In the genomic region with DNA sequence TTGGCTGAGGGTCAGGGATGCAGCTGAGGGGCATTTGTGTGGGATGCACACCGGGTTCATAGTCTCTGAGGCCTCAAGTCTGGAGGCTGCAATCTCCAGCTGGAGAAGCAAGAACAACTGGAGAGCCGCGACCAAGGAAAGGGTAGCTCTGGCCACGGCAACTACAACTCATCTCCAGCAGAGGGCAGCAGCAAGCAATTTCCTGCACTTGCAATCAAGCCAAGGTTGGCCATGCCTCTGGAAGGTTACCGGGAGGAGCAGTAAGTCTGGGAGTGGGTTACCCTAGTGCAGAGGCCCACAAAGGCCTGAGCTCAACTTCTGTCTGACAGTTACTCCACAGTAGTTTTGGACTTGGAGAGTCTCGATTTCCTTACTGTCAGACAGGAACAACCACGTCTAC, we compare ENCODE assay signal across 9 mouse cellular contexts.
DNase-seq lines count a peak whose midpoint lies in the region; ATAC-seq and TF ChIP-seq lines count a peak whose summit lies in the region.
"Had no signal": no experiment of that assay in that cellular context is flagged by ENCODE, and none has a peak within 500 bp of the region (broad histone marks: within the 10 kb centered on the region; RNA-seq: fewer than 3 reads in every experiment).

No protein-coding gene starts in this region.

- peak; percentile 66 for DNase-seq in liver
- peak; percentile 46 for DNase-seq in cerebellum, adult 11 months
- DNase-seq in forelimb bud, embryonic 11.5 days (ENCODE audit: low read depth, low spot score), result peak; percentile 80
- peak; percentile 61 for DNase-seq in kidney, adult 9 months
- peak; percentile 64 for DNase-seq in limb, embryonic 14.5 days (ENCODE audit: low spot score)
- DNase-seq in testis, postnatal 10 days (ENCODE audit: low spot score), result peak; percentile 92

- no peak overlapping the region for H3K4me2 ChIP-seq in liver, embryonic 12.5 days
- no peak overlapping the region for H3K4me2 ChIP-seq in limb, embryonic 14.5 days (replicated peaks; ENCODE audit: low read depth, low read length, severe bottlenecking)
- no peak overlapping the region for H3K4me2 ChIP-seq in neural tube, embryonic 14.5 days (ENCODE audit: low read depth, low read length)

- no peak overlapping the region for H3K9ac ChIP-seq in liver, embryonic 12.5 days
- H3K9ac ChIP-seq in limb, embryonic 14.5 days (ENCODE audit: low read depth, low read length, severe bottlenecking), result no peak overlapping the region
- no peak overlapping the region for H3K9ac ChIP-seq in neural tube, embryonic 14.5 days (replicated peaks; ENCODE audit: low read depth, low read length)

- peaks cover 20% of the 10 kb centered on the region; the same call in 1 of the 2 replicates for H3K27me3 ChIP-seq in liver, embryonic 12.5 days (replicated peaks)
- no peaks in the 10 kb centered on the region for H3K27me3 ChIP-seq in limb, embryonic 14.5 days (ENCODE audit: control insufficient read depth, insufficient read depth, low read length)
- no peaks in the 10 kb centered on the region for H3K27me3 ChIP-seq in neural tube, embryonic 14.5 days (ENCODE audit: control insufficient read depth, insufficient read depth, low read length)

- no peak for ATAC-seq in liver, embryonic 12.5 days
- no peak for ATAC-seq in limb, embryonic 14.5 days (ENCODE audit: low FRiP score, low read depth)
- ATAC-seq in neural tube, embryonic 14.5 days (ENCODE audit: low read depth), result peak; percentile 58; the same call in 1 of the 2 replicates

- H3K4me1 ChIP-seq in liver, embryonic 12.5 days, result no peaks in the 10 kb centered on the region
- no peaks in the 10 kb centered on the region for H3K4me1 ChIP-seq in limb, embryonic 14.5 days (ENCODE audit: control insufficient read depth, insufficient read depth, low read length)
- no peaks in the 10 kb centered on the region for H3K4me1 ChIP-seq in neural tube, embryonic 14.5 days (ENCODE audit: control insufficient read depth, insufficient read depth, low read length)

- no peak for TF ChIP-seq POLR2A in limb, embryonic 14.5 days (IDR thresholded peaks at IDR 0.05; ENCODE audit: borderline replicate concordance, extremely low read depth, insufficient read depth, insufficient read length)

- H3K9me3 ChIP-seq in liver, embryonic 12.5 days (replicated peaks), result no peaks in the 10 kb centered on the region
- no peaks in the 10 kb centered on the region for H3K9me3 ChIP-seq in limb, embryonic 14.5 days (ENCODE audit: control insufficient read depth, low read length)
- no peaks in the 10 kb centered on the region for H3K9me3 ChIP-seq in neural tube, embryonic 14.5 days (ENCODE audit: control insufficient read depth, low read length)

- no peak overlapping the region for H3K27ac ChIP-seq in liver, embryonic 12.5 days
- H3K27ac ChIP-seq in limb, embryonic 14.5 days (replicated peaks; ENCODE audit: low read depth, low read length), result no peak overlapping the region
- H3K27ac ChIP-seq in neural tube, embryonic 14.5 days (ENCODE audit: low read depth, low read length), result no peak overlapping the region

- 18% methylated on average over 7 of the region's 7 CpGs for WGBS in liver, embryonic 12.5 days (ENCODE audit: insufficient replicate concordance)
- 29% methylated on average over 7 of the region's 7 CpGs for WGBS in limb, embryonic 14.5 days
- WGBS in neural tube, embryonic 14.5 days, result 27% methylated on average over 7 of the region's 7 CpGs

- no peaks in the 10 kb centered on the region for H3K36me3 ChIP-seq in liver, embryonic 12.5 days
- H3K36me3 ChIP-seq in limb, embryonic 14.5 days (ENCODE audit: control insufficient read depth, insufficient read depth, low read length), result no peaks in the 10 kb centered on the region
- H3K36me3 ChIP-seq in neural tube, embryonic 14.5 days (ENCODE audit: control insufficient read depth, insufficient read depth, low read length), result no peaks in the 10 kb centered on the region

- H3K4me3 ChIP-seq in liver, embryonic 12.5 days, result no peak overlapping the region
- H3K4me3 ChIP-seq in limb, embryonic 14.5 days (replicated peaks; ENCODE audit: low read length), result no peak overlapping the region
- H3K4me3 ChIP-seq in neural tube, embryonic 14.5 days (ENCODE audit: low read depth, low read length), result no peak overlapping the region
- H3K4me3 ChIP-seq: erythroblast, embryonic 14.5 days had no signal
